Mouse (Mus musculus) cerebellum, adult 9-10 months (tissue): ENCODE data around the gene Scp2.

Source experiments
- DNase-seq: peaks from one replicate; pipeline ENCODE4 v3.0.0; 2022

Gene Scp2

GRCm38 (mm10) chr4:108059601-108060379 lies 85.0 kb downstream of the Scp2 start:
- no peak for DNase-seq

- no peak for DNase-seq
Observed at GRCm38 (mm10) chr4:108058166-108058565, 86.6 kb downstream of the Scp2 start.

- no peak for DNase-seq
Observed at GRCm38 (mm10) chr4:108057247-108057646, 87.6 kb downstream of the Scp2 start.

- DNase-seq = no peak
Observed at GRCm38 (mm10) chr4:108055873-108056272, 88.9 kb downstream of the Scp2 start.

- no peak for DNase-seq
Observed at GRCm38 (mm10) chr4:108052673-108053072, 92.1 kb downstream of the Scp2 start.

GRCm38 (mm10) chr4:108051687-108052274 lies 93.0 kb downstream of the Scp2 start:
- peak; percentile 79 for DNase-seq

GRCm38 (mm10) chr4:108046136-108046535 lies 98.7 kb downstream of the Scp2 start:
- no peak for DNase-seq

GRCm38 (mm10) chr4:108045136-108046107 lies 99.4 kb downstream of the Scp2 start:
- DNase-seq = no peak

GRCm38 (mm10) chr4:108037027-108037426 lies 107.8 kb downstream of the Scp2 start:
- no peak for DNase-seq

GRCm38 (mm10) chr4:108033041-108033764 lies 111.6 kb downstream of the Scp2 start:
- DNase-seq = no peak

- DNase-seq = no peak
Observed at GRCm38 (mm10) chr4:108032352-108032849, 112.4 kb downstream of the Scp2 start.

- no peak for DNase-seq
Observed at GRCm38 (mm10) chr4:108031502-108032351, 113.1 kb downstream of the Scp2 start.

GRCm38 (mm10) chr4:108030888-108031501 lies 113.8 kb downstream of the Scp2 start:
- DNase-seq = no peak

GRCm38 (mm10) chr4:108026193-108026592 lies 118.6 kb downstream of the Scp2 start:
- DNase-seq = no peak

- no peak for DNase-seq
Observed at GRCm38 (mm10) chr4:108025269-108025668, 119.5 kb downstream of the Scp2 start.

- no peak for DNase-seq
Observed at GRCm38 (mm10) chr4:108024641-108025040, 120.2 kb downstream of the Scp2 start.

GRCm38 (mm10) chr4:108023186-108023585 lies 121.6 kb downstream of the Scp2 start:
- DNase-seq = no peak

GRCm38 (mm10) chr4:108020178-108020577 lies 124.6 kb downstream of the Scp2 start:
- no peak for DNase-seq

- no peak for DNase-seq
Observed at GRCm38 (mm10) chr4:108018961-108019921, 125.6 kb downstream of the Scp2 start.
